Mouse (Mus musculus) stomach, postnatal 0 days (tissue): ENCODE data around the gene Clec2h. TPM values are rescaled to one million over a fixed set of nuclear protein-coding genes. Genes with fewer than 3 reads are reported as not detected.
"Not testable (repeated sequence)": the region's sequence is repeated elsewhere in the genome, so short reads cannot be mapped to it uniquely, and the experiment has no call there.

ENCODE experiments used
- ATAC-seq: fragments of 200-750 bp; cut with Nextera tagmentation; 2 replicates; pipeline ENCODE4 v1.8.0; 2017; ENCODE audit not compliant: low FRiP score, low TSS enrichment
- DNase-seq: peaks from one replicate; pipeline ENCODE4 v3.0.0-alpha.2; 2016; ENCODE audit warnings: low spot score
- H3K27ac ChIP-seq: fragments of 300-500 bp; sonication (generic); replicated peaks from 2 replicates; pipeline ENCODE4 v1.5.1; 2014; ENCODE audit warnings: mild to moderate bottlenecking, control low read depth
- H3K27me3 ChIP-seq: fragments of 300-500 bp; sonication (generic); 2 replicates; pipeline ENCODE4 v1.6.1; 2014; ENCODE audit warnings: low read length; ENCODE audit not compliant: control insufficient read depth, insufficient read depth
- H3K36me3 ChIP-seq: fragments of 300-500 bp; sonication (generic); 2 replicates; pipeline ENCODE4 v1.6.1; 2014; ENCODE audit warnings: low read length, mixed read lengths; ENCODE audit not compliant: control insufficient read depth, insufficient read depth
- H3K4me1 ChIP-seq: fragments of 300-500 bp; sonication (generic); replicated peaks from 2 replicates; pipeline ENCODE4 v1.6.1; 2014; ENCODE audit warnings: antibody characterized with exemption; ENCODE audit not compliant: control insufficient read depth, insufficient read depth
- H3K4me2 ChIP-seq: fragments of 300-500 bp; sonication (generic); replicated peaks from 2 replicates; pipeline ENCODE4 v1.6.1; 2014; ENCODE audit warnings: low read depth, mild to moderate bottlenecking, control low read depth, moderate library complexity
- H3K4me3 ChIP-seq: fragments of 300-500 bp; sonication (generic); 2 replicates; pipeline ENCODE4 v1.5.1; 2014; ENCODE audit warnings: low read depth, low read length, control low read depth
- H3K9ac ChIP-seq: fragments of 300-500 bp; sonication (generic); 2 replicates; pipeline ENCODE4 v1.6.1; 2014; ENCODE audit warnings: mild to moderate bottlenecking, low read length, control low read depth, mixed read lengths
- H3K9me3 ChIP-seq: fragments of 300-500 bp; sonication (generic); 2 replicates; pipeline ENCODE4 v1.6.1; 2016; ENCODE audit warnings: low read length; ENCODE audit not compliant: control insufficient read depth
- CTCF ChIP-seq: IDR thresholded peaks from 2 replicates; pipeline ENCODE4 v1.5.1; 2016; ENCODE audit warnings: antibody characterized with exemption, low read depth, mild to moderate bottlenecking, moderate library complexity
- EP300 ChIP-seq: optimal IDR thresholded peaks from 2 replicates; pipeline ENCODE3; 2016; ENCODE audit warnings: antibody characterized with exemption
- WGBS: fragments of 180-500 bp; shearing (Covaris S2); extraction: QIAGEN DNeasy Blood & Tissue Kit; methylation state at CpG from one replicate; pipeline ENCODE4 v1.1.7; 2014; 5-methylcytosine and 5-hydroxymethylcytosine counted together
- polyA plus RNA-seq: library from polyadenylated mRNA; unstranded; fragments of >200 nt; fragmentation: Nextera tagmentation; extraction: Ambion mirVana; gene quantifications from 2 replicates; pipeline ENCODE4 v1.2.1, GENCODE M21; 2015

The Clec2h gene
- polyA plus RNA-seq = 0.12 and 0.17 TPM in 2 replicates

- peak; percentile 81 for ATAC-seq
- no peak within 1 kb of the TSS for H3K4me3 ChIP-seq
- 3% methylated on average over 1 of the region's 1 CpGs for WGBS
- no peaks in the 10 kb centered on the region for H3K4me1 ChIP-seq
- no peaks in the 10 kb centered on the region for H3K36me3 ChIP-seq
- no peak for DNase-seq
- H3K27me3 ChIP-seq = no peaks in the 10 kb centered on the region
- H3K9ac ChIP-seq = no peak within 1 kb of the TSS
- H3K9me3 ChIP-seq = no peaks in the 10 kb centered on the region
- H3K27ac ChIP-seq = no peak within 1 kb of the TSS
- TF ChIP-seq CTCF (peak; percentile 58), EP300 (no peak)
- H3K4me2 ChIP-seq = no peak within 1 kb of the TSS
Observed at GRCm38 (mm10) chr6:128662206-128662605, at the start of gene Clec2h. Clec2h (plus strand) TSS chr6:128662385.

DNA sequence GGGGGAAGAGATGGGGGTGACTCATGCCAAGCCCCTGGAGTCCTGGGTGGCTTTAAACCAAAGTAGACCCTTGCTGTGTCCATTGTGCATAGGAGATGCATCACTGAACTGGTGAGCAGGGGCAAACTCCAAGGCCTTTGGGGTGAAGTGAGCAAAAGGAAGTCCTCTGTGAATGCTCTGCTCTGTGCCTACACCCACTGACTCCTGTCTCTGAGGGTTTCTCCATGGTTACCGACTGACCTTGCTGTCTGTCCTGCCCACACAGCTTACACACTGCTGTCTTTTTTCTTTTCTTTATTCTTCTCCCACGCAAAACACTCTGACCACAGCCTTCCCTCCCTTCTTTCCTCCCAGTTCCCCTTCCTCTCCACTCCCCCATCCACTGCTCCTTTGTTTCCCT lies 39.5 kb upstream of the Clec2h start:
- TF ChIP-seq CTCF = no peak
- TF ChIP-seq EP300 = no peak

DNA sequence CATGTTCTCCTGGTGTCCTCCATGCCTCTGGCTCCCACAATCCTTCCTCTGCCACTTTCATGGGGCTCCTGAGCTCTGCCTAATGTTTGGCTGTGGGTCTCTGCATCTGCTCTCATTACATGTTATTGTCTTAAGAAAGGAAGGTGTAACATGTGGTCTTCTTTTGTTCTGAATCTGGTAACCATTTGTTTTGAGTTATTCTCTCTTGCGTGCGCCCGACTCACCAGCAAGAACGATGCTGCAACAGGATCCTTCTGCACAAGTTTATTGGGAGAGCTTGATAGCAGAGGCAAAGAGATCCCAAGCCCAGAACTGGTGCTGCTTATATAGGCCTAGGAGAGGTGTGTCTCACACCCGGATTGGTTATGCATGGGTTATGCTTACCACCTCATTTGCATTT lies 38.8 kb upstream of the Clec2h start, which contains the start of gene Klrb1a:
Gene Klrb1a (minus strand): TSS at position 101 of the 400 bp plus-strand sequence.
- H3K4me2 ChIP-seq, H3K4me3 ChIP-seq, ATAC-seq: not testable (repeated sequence)

More for the DNA sequence above, 39.5 kb upstream of the Clec2h start:
- 73% methylated on average over 2 of the region's 2 CpGs for WGBS
- H3K9ac ChIP-seq = no peak overlapping the region
- no peak overlapping the region for H3K27ac ChIP-seq
- no peaks in the 10 kb centered on the region for H3K36me3 ChIP-seq
- H3K27me3 ChIP-seq = no peaks in the 10 kb centered on the region
- DNase-seq = no peak
- no peak overlapping the region for H3K4me2 ChIP-seq
- no peak for ATAC-seq
- H3K4me3 ChIP-seq = no peak overlapping the region
- H3K9me3 ChIP-seq = no peaks in the 10 kb centered on the region
- H3K4me1 ChIP-seq = no peaks in the 10 kb centered on the region

DNA sequence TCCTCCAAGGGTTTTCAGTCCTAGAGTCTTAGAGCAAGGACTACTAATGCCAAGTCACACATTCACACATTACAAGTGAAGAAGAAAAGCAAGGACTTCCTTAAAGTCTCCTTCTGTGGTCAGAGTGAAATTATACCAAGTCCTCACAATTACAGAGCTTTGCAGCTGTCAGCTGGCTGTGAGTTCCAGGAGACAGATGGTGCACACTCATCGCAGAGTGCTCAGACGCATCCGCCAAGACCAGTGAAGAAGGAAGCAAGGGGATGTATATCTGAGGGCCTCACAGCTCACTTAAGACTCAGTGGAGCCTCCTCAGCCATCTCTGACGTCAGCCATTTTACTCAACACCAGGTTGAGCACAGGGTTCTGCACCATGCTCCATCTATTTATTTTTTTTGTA lies 37.8 kb upstream of the Clec2h start:
- no peak for TF ChIP-seq EP300
- no peak for TF ChIP-seq CTCF
- WGBS = 76% methylated on average over 4 of the region's 4 CpGs

More for the DNA sequence above, 38.8 kb upstream of the Clec2h start, which contains the start of gene Klrb1a:
- not testable (repeated sequence) for H3K27ac ChIP-seq, H3K27me3 ChIP-seq, H3K36me3 ChIP-seq, DNase-seq, H3K9ac ChIP-seq, H3K9me3 ChIP-seq, H3K4me1 ChIP-seq
- 96% methylated on average over 5 of the region's 5 CpGs for WGBS

GRCm38 (mm10) chr6:128625246-128625645 lies 36.9 kb upstream of the Clec2h start:
- not testable (repeated sequence) for H3K4me1 ChIP-seq, H3K4me2 ChIP-seq, H3K9ac ChIP-seq, H3K27ac ChIP-seq, H3K4me3 ChIP-seq, ATAC-seq, DNase-seq, H3K9me3 ChIP-seq, H3K36me3 ChIP-seq, H3K27me3 ChIP-seq
- 91% methylated on average over 6 of the region's 6 CpGs for WGBS

More for the DNA sequence above, 37.8 kb upstream of the Clec2h start:
- no peaks in the 10 kb centered on the region for H3K4me1 ChIP-seq
- H3K9ac ChIP-seq = no peak overlapping the region
- no peak overlapping the region for H3K27ac ChIP-seq
- no peaks in the 10 kb centered on the region for H3K9me3 ChIP-seq
- DNase-seq (no peak), ATAC-seq (no peak)
- H3K4me2 ChIP-seq = no peak overlapping the region
- H3K27me3 ChIP-seq = no peaks in the 10 kb centered on the region
- H3K4me3 ChIP-seq = no peak overlapping the region
- no peaks in the 10 kb centered on the region for H3K36me3 ChIP-seq

DNA sequence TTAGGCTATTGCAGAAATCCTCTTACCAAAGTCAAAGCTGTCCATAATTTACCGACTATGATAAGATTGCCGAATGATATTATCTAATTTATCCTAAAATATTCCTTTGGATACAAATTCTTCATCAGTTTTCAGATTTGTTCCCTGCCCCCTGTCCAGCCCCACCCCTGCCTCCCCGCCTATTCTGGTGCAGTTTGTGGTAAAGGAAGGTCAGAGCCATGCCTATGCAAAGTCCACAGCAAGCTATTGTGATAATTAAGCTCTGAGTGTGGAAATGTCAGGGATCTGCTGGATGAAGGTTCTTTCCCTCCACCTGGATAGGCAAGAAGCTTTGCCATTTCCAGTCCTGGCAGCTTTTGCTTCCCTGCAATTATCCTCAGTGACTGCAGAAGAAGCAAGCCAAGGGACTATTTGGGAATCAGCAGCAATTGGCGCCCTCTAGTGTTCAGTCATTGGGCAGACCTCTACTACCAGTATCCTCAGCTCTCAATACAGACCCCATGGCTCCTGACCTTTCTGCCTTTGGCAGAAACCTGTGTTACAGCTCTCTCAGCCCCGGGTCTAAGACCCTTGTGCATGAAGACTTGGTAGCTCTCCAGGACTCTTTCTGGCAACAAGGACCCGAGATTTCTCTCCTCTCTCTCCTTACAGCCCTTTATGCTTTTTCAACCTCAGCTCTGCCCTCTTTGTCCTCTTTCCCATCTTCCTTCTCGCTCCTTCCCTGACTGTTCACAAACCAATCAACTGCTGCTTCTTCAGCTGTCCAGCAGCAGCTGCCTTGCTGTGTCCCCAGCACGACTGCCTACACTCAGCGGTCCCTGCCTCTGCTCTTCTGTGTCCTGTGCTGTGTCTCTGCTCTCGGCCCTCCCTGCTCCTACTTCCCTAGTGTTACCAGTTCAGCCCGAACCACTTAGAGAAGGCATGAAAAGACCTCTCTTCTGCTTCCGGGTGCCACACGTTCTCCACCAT lies 32.1 kb upstream of the Clec2h start:
- peak; percentile 67 for ATAC-seq
- WGBS = 54% methylated on average over 12 of the region's 13 CpGs

DNA sequence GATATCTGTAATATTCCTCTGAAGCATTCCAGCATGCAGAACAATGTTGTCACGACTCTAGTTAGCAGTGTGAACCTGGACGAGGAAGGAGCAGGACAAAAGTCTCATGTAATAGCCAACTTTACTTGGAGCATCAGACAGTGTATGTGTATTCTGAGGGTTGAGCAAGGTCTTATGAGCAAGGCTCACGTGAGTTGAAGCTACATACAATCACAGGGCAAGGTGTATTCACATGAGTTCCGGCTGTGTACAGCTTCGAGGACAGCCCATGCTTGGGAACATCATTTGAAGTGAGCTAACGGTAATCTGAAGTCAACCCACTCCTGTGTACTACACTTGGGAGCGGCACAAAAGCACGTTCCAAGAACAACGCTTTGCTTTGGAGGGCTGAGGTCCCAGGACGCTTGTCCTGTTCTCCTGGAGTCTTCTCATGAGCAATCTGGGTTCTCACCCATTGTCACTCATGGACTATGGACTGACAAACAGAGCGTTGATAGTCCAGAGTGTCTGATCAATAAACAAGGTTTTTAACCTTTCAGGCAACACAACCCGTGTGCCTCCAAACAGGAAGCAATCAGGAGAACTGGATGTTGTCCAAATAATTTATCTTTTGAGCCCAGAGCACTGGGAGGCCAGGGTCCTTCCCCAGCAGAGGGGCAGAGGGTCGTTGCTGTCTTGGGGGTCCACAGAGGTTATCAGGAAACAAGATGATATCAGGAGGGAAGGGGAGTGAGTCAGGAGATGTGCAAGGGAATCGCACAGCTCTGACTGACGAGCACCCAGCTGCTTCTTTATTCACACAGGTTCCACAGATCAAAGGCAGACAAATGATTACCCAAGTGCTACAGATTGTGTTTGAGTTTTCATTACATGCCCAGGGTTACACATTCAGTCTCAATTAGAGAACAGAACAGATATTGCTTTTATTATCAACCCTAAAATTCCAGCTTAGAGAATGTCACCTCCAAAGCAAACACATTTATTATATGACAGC lies 31.0 kb upstream of the Clec2h start:
- H3K9me3 ChIP-seq, H3K9ac ChIP-seq, DNase-seq, H3K4me2 ChIP-seq, H3K27ac ChIP-seq, H3K27me3 ChIP-seq, H3K4me1 ChIP-seq, H3K4me3 ChIP-seq, H3K36me3 ChIP-seq, ATAC-seq: not testable (repeated sequence)
- WGBS = 56% methylated on average over 15 of the region's 15 CpGs

More for the DNA sequence above, 32.1 kb upstream of the Clec2h start:
- H3K4me3 ChIP-seq, H3K4me1 ChIP-seq, H3K36me3 ChIP-seq, H3K9ac ChIP-seq, H3K9me3 ChIP-seq, H3K4me2 ChIP-seq, H3K27me3 ChIP-seq, H3K27ac ChIP-seq: not testable (repeated sequence)
- DNase-seq = peak; percentile 46
- TF ChIP-seq CTCF = peak; percentile 82
